Mouse (Mus musculus): Measurements from ENCODE around the gene Mobp.

Gene Mobp

DNA sequence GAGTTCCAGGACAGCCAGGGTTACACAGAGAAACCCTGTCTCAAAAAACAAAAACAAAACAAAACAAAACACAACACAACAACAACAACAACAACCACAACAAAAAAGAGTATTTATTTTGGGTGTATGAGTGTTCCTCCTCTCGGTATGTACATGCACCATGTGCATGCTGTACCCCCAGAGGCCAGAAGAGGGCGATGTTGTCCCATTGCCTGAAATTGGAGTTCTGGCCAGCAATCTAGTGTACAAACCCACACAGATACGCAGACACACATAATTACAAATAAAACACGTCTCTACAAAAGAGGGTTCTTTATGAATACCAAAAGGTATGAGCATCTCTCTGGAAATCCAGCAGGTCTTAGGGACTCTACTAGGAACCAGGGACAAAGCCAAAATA lies 60.6 kb downstream of the Mobp start:
- DNase-seq (ENCODE audit: low spot score in 2 of 2) = no peak

DNA sequence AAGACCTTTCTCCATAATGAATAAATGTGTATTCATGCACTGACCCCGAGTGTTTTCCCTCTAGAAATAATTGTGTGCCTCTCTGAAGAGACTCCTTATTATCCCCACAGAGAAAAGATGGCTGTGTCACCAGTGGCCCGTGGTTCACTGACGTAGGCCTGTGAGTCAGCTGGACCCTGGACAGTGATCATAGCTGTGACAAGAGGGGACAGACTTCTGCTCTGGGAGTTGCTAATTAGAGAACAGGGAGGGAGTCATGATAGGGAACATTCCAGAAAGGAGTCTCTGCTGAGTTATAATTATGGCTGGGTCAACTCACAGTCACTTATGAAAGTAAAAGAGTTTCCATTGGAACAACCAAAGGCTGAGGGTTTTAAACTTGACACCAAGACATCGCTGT lies 61.4 kb downstream of the Mobp start:
- no peak for DNase-seq (ENCODE audit: low spot score in 2 of 2)

DNA sequence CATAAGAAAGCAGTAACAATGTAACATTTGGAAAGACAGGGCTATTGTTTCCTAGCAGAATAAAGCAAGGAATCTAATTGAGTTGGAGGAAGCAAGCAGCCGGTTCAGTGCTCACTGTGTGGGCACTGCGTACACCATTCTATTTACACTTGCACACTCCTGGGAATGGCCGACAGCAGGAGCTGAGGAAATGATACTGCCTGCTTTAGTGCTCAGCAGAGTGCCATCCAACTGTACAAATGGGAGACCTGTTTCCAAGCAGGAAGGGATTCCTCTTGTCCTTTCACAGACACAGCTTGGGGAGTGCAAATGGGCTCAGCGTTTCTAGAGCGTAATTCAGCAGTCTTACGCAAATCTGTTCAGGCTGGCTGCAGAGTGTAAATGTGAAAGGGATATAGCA lies 63.4 kb downstream of the Mobp start:
- no peak for DNase-seq (ENCODE audit: low spot score in 2 of 2)

DNA sequence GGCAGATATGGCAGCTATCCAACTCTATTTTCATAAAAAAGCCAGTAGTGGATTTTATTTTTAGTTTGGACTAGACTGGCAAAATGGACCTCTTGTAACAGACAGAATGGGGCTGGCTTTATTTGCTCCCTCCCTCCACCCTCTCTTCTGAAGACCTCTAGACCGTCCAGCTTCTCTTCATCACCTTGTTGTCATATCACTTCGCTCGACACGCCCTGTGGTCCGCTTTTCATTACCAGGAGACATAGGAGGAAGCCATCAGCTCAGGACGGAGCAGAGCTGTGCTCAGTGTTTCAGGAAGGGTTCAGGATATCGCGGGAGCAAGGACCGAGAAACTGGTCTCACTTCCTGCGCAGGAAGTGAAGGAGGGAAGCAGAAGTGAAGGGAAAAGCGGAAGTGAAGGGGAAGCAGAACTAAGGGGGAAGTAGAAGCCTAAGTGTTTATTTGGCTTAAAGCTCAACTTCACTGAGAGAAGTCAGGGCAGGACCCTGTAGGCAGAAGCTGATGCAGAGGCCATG lies 65.5 kb downstream of the Mobp start:
- no peak for DNase-seq (ENCODE audit: low spot score in 2 of 2)

DNA sequence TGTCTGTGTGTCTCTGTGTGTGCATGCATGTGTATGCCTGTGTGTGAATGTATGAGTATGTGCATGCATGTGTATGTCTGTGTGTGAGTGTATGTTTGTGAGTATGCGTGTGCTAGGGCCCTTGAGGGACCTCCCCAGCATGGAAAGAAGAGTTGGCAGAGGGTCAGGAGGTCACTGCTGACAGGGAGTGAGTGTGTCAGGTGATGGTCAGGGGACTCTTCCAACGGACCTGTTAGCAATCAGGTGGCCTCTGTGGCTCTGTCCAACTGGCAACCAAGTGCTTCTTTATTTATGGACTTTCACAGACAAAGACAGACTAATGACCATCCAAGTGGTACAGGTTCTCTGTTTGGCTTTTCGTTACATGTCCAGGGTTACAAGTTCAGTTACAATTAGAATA lies 69.9 kb downstream of the Mobp start:
- DNase-seq (ENCODE audit: low spot score in 2 of 2) = no peak

Measured in left cerebral cortex, adult 9 months (tissue).